Mouse (Mus musculus) left cerebral cortex, adult 2 months (tissue): Measurements from ENCODE around the gene Smox. TPM values are rescaled to one million over a fixed set of nuclear protein-coding genes. Genes with fewer than 3 reads are reported as not detected.

Experiments
- DNase-seq, 2 experiments: peaks; one replicate each; pipeline ENCODE4 v3.0.0; 2021 to 2022; ENCODE audit warnings: low spot score in 2 of 2, mixed read lengths in 1 of 2; ENCODE audit errors: extremely low spot score in 1 of 2
- H3K27ac ChIP-seq: fragments of 200-600 bp; 2 replicates; pipeline ENCODE4 v1.8.1; 2022
- H3K4me3 ChIP-seq: fragments of 200-600 bp; 2 replicates; pipeline ENCODE4 v1.8.1; 2022
- CTCF ChIP-seq: fragments of 200-600 bp; IDR thresholded peaks from 2 replicates; pipeline ENCODE4 v1.8.1; 2022; ENCODE audit warnings: antibody characterized with exemption, mild to moderate bottlenecking, moderate library complexity
- intact Hi-C: fragments of 180-260 bp; cut with DNase I; formaldehyde crosslinking; loops from one replicate; pipeline ENCODE4 v1.15.1; 2025
- total RNA-seq, 2 experiments: library from RNA; stranded (reverse); gene quantifications; 2 replicates each; pipeline ENCODE4 v1.2.3; 2021

The Smox gene
- total RNA-seq, 2 experiments from 2014 or later, result 68.9 to 80.3 TPM

DNA sequence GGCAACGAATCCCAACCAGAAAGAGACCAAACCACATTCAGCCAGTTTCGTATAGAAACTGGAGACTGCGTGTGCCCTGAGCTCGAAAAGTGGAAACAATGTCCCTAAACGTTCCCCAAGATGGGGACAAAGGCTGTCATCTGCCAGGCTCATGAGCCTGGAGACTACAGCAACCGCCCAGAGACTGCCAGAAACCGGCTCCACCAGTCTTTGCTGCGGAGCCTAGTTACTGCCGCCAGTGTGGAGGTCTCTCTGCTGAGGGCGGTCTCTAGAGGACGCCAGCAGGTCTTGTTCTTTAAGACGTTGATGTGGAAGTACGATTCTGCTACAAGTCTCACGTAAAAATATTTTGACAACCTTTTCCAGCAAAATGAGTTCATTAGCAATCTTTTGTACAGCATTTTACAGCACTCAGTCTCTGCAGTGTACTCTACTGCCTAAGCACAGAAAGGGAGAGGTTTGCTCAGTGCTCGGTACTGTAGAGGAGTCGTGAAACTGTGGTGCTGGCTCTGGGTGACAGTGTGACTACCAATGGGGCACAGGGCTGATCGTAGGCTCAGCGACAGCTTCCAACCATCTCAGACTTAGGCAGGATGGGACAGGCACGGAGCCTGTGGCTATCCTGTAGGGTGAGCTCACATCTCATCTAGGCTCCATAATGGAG, 55.6 kb downstream of the Smox start:
- DNase-seq, result no peak
- Histone ChIP-seq H3K4me3 (peak overlapping the region; percentile 9; the same call in 1 of the 2 replicates), H3K27ac (peak overlapping the region; percentile 69)
- TF ChIP-seq CTCF, result no peak; the same call in none of the 2 replicates
- intact Hi-C loops, result loop anchor here (10.0 kb wide), 1 partner anchor 398 kb away; no protein-coding TSS in a partner anchor

DNA sequence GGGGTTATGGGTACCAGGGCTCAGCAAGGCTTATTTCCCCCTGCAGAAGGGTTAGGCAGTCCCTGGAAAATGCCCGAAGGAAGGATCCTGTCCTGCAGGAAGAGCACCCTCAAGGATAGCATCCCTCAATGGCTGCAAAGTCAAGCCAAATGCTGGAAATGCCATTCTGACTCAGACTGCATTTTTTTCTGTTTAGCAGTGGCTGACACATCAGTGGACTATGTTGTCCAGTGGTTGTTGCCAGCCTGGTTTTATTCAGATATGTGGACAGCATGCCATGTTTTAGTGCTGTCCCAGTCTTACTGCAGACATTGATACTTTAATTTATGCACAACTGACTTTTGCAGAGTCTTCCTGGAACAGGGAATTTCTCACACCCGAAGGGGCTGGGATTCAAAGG, 57.0 kb downstream of the Smox start:
- no peak overlapping the region for H3K4me3 ChIP-seq
- no peak for DNase-seq
- intact Hi-C loops, result loop anchor here (10.0 kb wide), 1 partner anchor 396 kb away; no protein-coding TSS in a partner anchor
- peak overlapping the region; percentile 38; the same call in 1 of the 2 replicates for H3K27ac ChIP-seq
- no peak for TF ChIP-seq CTCF

DNA sequence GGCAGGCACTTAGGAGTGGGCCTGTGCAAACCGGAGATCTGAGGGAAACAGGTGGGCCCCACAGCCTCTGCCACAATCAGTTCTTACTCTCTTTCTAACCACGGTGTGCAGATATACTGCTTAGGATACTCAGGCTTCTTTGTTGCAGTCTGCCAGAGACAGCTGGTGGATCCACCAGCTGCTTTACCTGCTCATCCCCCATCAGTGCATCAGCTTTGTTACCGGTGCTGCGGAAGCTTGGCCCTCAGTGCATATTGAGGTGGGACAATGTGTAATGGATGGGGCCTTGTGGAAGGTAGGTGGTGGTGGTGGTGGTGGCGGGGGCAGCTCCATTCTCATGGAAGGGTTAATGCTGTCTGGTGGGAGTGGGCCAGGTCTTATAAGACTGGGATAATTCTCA, 57.8 kb downstream of the Smox start:
- no peak for TF ChIP-seq CTCF
- H3K4me3 ChIP-seq, result no peak overlapping the region
- intact Hi-C loops, result loop anchor here (10.0 kb wide), 1 partner anchor 396 kb away; no protein-coding TSS in a partner anchor
- DNase-seq, result no peak
- no peak overlapping the region for H3K27ac ChIP-seq

- no peak overlapping the region for H3K4me3 ChIP-seq
- no peak for TF ChIP-seq CTCF
Observed at GRCm38 (mm10) chr2:131550474-131550873, 59.2 kb downstream of the Smox start.

DNA sequence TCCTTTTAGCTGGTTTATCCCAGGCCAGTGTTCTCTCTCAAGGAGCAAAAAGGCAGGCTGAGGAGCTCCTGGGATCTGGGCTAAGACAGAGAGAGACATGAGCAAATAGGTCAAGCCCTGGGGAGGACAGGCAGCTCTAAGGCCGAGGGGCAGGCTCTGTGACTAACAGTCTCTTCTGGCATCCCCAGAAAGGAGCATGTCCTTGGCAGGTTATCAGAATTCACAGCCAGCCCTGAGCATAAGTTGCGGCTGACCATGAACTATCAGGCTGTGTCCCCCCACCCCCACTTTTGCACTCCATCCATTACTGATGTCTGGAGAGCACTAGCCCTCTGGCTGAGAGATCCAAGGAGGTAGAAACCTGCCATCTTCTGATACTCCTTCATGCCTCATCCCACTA, 59.6 kb downstream of the Smox start:
- Histone ChIP-seq H3K4me3 (no peak overlapping the region), H3K27ac (no peak overlapping the region)
- intact Hi-C loops, result no loop called here
- no peak for DNase-seq
- no peak for TF ChIP-seq CTCF

More at GRCm38 (mm10) chr2:131550474-131550873, 59.2 kb downstream of the Smox start:
- intact Hi-C loops, result no loop called here
- no peak overlapping the region for H3K27ac ChIP-seq
- DNase-seq, result no peak

GRCm38 (mm10) chr2:131551701-131552620, 60.7 kb downstream of the Smox start:
- intact Hi-C loops, result no loop called here
- no peak for TF ChIP-seq CTCF
- DNase-seq, result no peak
- H3K27ac ChIP-seq, result no peak overlapping the region
- no peak overlapping the region for H3K4me3 ChIP-seq

GRCm38 (mm10) chr2:131552736-131553400, 61.6 kb downstream of the Smox start:
- no peak for DNase-seq
- no peak for TF ChIP-seq CTCF
- intact Hi-C loops, result no loop called here
- no peak overlapping the region for H3K4me3 ChIP-seq
- H3K27ac ChIP-seq, result no peak overlapping the region

GRCm38 (mm10) chr2:131557896-131558295, 66.6 kb downstream of the Smox start:
- no peak for TF ChIP-seq CTCF

GRCm38 (mm10) chr2:131560205-131560919, 69.1 kb downstream of the Smox start:
- peak overlapping the region; percentile 58 for H3K4me3 ChIP-seq
- DNase-seq, result no peak
- intact Hi-C loops, result no loop called here
- peak overlapping the region; percentile 91; the same call in 1 of the 2 replicates for H3K27ac ChIP-seq
- no peak for TF ChIP-seq CTCF

More at GRCm38 (mm10) chr2:131557896-131558295, 66.6 kb downstream of the Smox start:
- DNase-seq, result no peak
- peak overlapping the region; percentile 58 for H3K4me3 ChIP-seq
- no peak overlapping the region for H3K27ac ChIP-seq
- intact Hi-C loops, result no loop called here

DNA sequence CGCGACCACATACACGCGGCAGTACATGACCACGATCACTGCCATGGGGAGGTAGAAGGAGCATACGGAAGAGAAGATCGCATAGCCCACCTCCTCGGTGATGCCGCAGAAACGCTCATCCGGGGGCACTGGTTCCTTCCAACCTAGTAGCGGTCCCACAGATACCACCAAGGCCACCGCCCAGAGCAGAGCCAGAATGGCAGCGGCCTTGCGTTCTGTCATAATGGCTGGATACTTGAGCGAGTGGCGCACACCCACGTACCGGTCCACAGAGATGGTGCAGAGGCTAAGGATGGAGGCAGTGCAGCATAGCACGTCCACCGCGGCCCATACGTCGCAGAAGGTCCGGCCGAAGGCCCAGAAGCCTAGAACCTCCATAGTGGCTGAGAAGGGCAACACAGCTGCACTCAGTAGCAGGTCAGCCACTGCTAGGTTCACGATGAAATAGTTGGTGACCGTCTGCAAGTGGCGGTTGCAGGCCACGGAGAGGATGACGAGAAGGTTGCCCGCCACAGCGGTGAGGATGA, 70.1 kb downstream of the Smox start:
- peak overlapping the region; percentile 58 for H3K4me3 ChIP-seq
- no peak for DNase-seq
- intact Hi-C loops, result no loop called here
- TF ChIP-seq CTCF, result no peak
- H3K27ac ChIP-seq, result peak overlapping the region; percentile 91
